Mouse (Mus musculus) erythroblast, adult 5-6 weeks (primary cell): ENCODE data around the gene Nav2. TPM values are rescaled to one million over a fixed set of nuclear protein-coding genes. Genes with fewer than 3 reads are reported as not detected.

Experiments
- ATAC-seq: replicated peaks from 2 replicates; pipeline ENCODE4 v1.8.0; 2016; ENCODE audit warnings: moderate number of reproducible peaks, mild to moderate bottlenecking, moderate TSS enrichment, inconsistent platforms; ENCODE audit not compliant: poor library complexity, low FRiP score, severe bottlenecking
- total RNA-seq, 2 experiments: library from RNA; stranded (forward) in 1 of 2; stranded (reverse) in 1 of 2; fragments of 150-400 nt in 1 of 2; fragments of 200-764, 138-1000 nt in 1 of 2; gene quantifications; 2 replicates each; pipeline versions ENCODE4 v1.2.3 to v1.2.4; 2015 to 2017; ENCODE audit warnings: low replicate concordance in 2 of 2

Gene Nav2
- total RNA-seq, 2 experiments from 2014 or later: 1.9 to 4.6 TPM

GRCm38 (mm10) chr7:48884266-48884611, 24.3 kb upstream of the Nav2 start:
- ATAC-seq: no peak

- ATAC-seq: no peak
These were observed 20.5 kb upstream of the Nav2 start for GRCm38 (mm10) chr7:48887973-48888372.

DNA sequence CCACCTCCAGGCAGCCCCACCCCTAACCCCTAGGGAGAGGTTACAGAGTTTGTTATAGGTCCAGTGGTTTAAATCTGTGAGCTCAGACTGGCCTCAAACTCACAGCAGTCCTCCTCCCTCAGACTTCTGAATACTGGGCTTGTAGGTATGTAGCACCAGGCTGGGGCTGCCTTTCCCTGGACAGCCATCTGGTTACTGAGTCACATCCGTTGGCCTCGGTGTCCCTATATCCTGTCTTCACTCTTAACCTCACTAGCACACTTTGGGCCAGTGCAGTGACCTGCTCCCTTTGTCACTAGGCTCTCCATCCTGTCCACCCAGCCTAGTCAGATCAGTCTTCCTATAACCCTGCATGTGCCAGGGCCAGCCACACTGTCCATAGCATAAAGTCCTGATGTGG, 19.8 kb upstream of the Nav2 start:
- ATAC-seq: no peak

DNA sequence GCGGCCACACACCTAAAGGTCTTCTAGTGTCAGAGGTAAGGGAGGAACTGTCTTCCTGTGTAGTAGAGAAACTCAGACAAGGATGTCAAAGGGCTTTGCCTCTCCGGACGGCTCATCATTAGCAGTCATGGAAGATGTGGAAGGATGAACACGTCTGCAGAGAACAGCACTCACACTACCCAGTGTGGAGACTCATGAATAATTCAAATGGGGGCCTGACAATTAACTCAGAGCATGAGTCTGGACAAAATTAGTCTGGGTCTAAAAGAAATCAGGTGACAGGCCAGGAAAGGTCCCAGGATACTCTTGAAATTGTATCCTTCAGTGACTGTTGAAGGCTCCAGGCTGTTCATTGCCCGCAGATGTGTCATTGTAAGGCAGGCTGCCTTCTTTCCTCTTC, 17.5 kb upstream of the Nav2 start:
- ATAC-seq: no peak

GRCm38 (mm10) chr7:48893093-48893492, 15.4 kb upstream of the Nav2 start:
- no peak for ATAC-seq

DNA sequence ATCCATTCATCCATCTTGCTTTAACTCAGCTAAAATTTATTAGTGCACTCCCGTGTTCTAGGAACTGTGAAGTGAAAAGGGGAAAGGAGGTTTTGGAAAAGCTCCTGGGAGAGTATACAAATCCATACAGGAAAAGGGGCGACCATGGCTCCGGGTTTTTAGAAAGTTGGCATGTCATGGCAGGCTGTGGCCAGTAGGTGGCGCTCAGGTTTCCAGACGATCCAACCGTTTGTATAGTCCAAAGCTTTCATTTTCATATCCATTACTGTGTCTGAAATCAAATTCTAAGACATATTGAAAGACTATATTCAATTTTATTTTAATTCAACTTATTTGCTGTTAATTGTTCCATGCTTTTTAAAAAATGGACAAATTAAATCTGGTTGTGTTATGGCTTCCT, 14.4 kb upstream of the Nav2 start:
- peak; percentile 70 for ATAC-seq

- 0 out of 2 replicates have a peak, but pooled peaks have one; percentile 7 for ATAC-seq
These were observed 13.8 kb upstream of the Nav2 start for GRCm38 (mm10) chr7:48894763-48895162.

- no peak for ATAC-seq
These were observed 13.0 kb upstream of the Nav2 start for GRCm38 (mm10) chr7:48895475-48895874.

- ATAC-seq: no peak
These were observed 12.5 kb upstream of the Nav2 start for GRCm38 (mm10) chr7:48896051-48896450.

DNA sequence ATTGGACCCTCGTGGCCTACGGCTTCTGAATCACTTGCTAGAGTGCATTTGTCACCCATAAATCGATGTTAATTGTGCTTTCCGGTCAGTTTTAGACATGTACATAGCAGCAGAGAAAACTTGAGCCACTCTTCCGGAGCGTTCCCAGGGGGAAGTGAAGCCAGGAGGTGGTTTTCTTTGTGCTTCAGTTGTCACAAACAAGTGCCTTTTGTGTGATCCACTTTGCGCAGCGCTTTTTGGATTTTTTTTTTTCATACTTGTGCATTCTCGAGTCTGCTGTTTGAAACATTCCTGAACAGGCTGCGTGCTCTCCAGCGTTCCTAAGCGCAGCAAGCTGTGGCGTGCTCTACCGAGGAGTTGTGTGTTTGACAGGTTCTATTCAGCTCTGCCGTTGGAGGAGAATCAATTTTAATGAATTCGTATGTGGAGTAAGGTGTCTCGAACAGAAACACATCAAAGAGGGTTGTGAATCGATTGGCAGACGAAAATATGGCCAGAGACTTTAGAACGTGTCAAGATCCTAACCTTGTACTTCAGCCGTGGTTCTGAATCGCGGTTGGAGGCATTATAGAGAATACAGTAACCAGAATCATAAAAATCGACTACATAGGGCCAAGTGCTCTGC, 10.9 kb upstream of the Nav2 start:
- no peak for ATAC-seq

DNA sequence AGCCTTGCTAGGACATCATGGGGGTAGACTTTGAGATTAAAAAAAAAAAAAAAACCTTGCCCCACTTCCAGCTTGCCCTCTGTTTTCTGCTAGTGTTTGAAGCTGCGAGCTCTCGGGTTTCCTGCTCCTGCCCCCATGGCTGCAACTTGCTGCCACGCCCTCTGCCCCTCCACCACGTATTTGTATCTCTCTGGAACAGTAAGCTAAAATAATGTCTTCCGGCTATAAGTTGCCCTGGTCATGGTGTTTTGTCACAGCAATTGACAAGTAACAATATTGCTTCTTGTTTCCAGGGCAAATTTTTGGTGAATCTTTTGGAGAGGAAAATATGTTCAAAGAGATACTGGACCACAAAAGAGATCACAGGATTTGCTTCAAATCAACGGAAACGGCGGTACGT, 10.1 kb upstream of the Nav2 start:
- ATAC-seq: no peak

GRCm38 (mm10) chr7:48900408-48901167, 7.9 kb upstream of the Nav2 start:
- ATAC-seq: no peak

- no peak for ATAC-seq
These were observed 6.1 kb upstream of the Nav2 start for GRCm38 (mm10) chr7:48902454-48902853.

DNA sequence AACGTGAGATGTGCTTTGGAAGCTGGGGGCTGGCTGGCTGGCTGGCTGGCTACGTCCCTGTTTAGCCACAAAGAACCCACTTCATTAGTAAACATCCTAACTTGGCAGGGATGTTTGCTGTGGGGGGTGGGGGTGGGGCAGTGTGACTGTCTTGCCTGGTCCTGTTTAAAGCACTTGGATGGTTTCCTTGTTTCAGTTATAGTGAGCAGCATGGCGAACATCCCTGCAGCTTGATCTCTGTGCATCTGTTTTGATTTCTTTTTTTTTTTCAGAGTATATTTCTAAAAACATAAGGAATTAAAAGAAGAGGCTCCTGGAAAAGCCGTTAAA, 791 bp downstream of the Nav2 start:
- ATAC-seq: no peak

- ATAC-seq: no peak
These were observed 1.8 kb downstream of the Nav2 start for GRCm38 (mm10) chr7:48910282-48910681.

- ATAC-seq: no peak
These were observed 2.6 kb downstream of the Nav2 start for GRCm38 (mm10) chr7:48911146-48911545.

- ATAC-seq: no peak
These were observed 6.4 kb downstream of the Nav2 start for GRCm38 (mm10) chr7:48914630-48915506.

DNA sequence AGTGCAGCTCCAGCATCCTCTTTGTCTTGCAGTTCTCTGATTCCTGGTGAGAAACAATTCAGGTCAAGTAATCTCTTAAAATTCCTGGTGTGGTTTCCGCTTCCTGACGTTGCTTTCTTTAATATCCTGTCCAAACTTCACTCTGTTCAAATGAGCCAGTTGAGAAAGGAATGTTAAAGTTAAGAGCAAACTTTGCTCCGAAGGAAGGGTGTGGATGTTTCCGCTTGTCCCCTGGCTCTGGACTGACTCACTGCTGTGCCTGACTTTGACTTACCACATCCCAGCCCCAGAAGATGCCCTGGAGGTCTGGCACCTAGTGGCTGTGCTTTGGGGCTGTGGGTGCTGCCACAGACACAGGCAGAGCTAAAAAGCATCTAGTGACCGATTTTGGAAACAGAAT, 8.9 kb downstream of the Nav2 start:
- no peak for ATAC-seq

DNA sequence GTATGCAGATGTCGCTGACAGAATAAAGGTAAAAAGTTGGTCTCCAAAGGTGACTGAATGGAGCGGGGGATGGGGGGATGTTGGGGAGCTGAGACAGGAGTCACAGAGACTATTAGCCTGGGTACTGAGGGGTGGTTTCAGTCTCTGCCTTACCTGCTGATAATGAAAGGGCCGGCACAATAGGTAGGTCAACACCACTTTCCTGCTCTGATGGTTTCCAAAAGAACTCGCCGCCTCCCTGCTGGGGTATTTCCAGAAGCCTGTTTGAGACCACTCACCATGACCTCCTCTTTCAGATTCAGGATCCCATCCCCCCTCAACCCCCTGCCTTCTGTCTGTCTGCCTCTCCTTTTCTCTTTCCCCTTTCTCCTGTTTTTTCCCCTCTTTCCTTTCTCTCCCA, 9.5 kb downstream of the Nav2 start:
- ATAC-seq: no peak

GRCm38 (mm10) chr7:48918389-48918788, 9.9 kb downstream of the Nav2 start:
- ATAC-seq: no peak

GRCm38 (mm10) chr7:48923620-48924019, 15.1 kb downstream of the Nav2 start:
- no peak for ATAC-seq
